Mouse (Mus musculus) left cerebral cortex, postnatal 14 days (tissue): Measurements from ENCODE around the gene Tmtc1. TPM values are rescaled to one million over a fixed set of nuclear protein-coding genes. Genes with fewer than 3 reads are reported as not detected.
A peak's percentile ranks its signal among the peaks of the same experiment; 100 is the strongest.

Experiments
- DNase-seq, 2 experiments: peaks; one replicate each; pipeline ENCODE4 v3.0.0; 2021 to 2022; ENCODE audit warnings: low spot score in 2 of 2, mixed read lengths in 1 of 2
- intact Hi-C: fragments of 180-260 bp; cut with DNase I; formaldehyde crosslinking; loops from one replicate; pipeline ENCODE4 v1.15.1; 2025
- total RNA-seq, 2 experiments: library from RNA; stranded (reverse); gene quantifications; 2 replicates each; pipeline ENCODE4 v1.2.3; 2021

Gene Tmtc1
- total RNA-seq, 2 experiments from 2014 or later = 44.1 to 48.1 TPM

DNA sequence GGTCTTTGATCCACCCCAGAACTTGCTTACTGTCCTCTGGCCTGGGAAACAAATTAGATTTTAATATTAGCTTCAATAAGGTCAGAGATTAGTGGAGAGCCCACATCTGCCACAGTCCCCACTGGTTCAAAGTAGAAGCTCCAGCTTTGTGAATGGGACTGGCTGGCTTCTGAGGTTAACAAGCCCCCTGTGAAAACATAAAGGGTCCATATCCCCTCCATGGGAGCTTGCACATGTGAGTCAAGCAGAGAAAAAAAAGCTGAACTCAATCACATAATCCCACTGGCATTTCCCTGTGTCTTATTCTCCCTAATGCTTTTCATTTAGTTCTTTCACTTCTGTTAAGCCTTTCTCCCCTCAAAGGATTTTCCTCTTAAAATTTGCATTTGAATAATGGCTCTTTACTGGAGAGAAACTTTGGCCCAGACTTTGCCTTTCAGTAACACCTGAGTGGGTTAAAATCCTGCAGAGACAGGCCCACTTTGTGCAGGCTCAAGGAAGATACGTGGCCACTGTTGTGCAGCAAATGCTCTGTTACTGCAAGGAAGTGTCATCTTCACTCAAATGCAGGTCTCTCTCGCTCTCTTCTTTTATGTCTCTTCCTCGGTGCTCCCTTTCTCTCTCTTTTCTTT lies 105.7 kb downstream of the Tmtc1 start:
- intact Hi-C loops = no loop called here
- DNase-seq = no peak

GRCm38 (mm10) chr6:148336290-148336955 lies 107.8 kb downstream of the Tmtc1 start:
- no peak for DNase-seq
- intact Hi-C loops = no loop called here

GRCm38 (mm10) chr6:148331916-148332315 lies 112.3 kb downstream of the Tmtc1 start:
- intact Hi-C loops = no loop called here
- DNase-seq = no peak

DNA sequence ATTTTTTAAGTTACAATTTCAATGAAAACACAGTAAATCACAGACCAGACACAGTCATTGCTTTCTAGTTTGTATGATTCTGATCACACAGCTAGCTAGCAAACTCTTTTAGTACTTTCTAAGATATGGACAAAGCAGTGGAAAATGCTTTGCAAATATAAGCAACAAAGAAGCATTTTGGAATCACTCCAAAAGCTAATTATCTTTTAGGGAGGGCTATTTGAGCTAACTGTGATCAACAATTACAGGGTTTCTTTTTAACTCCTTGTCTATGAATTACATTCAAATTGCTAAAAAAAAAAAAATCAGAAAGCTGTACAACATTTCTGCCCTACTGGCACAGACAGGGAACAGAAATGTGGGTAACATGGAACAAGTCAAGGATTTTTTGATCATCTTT lies 114.2 kb downstream of the Tmtc1 start:
- no peak for DNase-seq
- intact Hi-C loops = no loop called here

- DNase-seq = no peak
- intact Hi-C loops = no loop called here
Observed at GRCm38 (mm10) chr6:148328928-148329327, 115.3 kb downstream of the Tmtc1 start.

- intact Hi-C loops = no loop called here
- no peak for DNase-seq
Observed at GRCm38 (mm10) chr6:148328130-148328529, 116.1 kb downstream of the Tmtc1 start.

GRCm38 (mm10) chr6:148318736-148319135 lies 125.5 kb downstream of the Tmtc1 start:
- intact Hi-C loops = no loop called here

DNA sequence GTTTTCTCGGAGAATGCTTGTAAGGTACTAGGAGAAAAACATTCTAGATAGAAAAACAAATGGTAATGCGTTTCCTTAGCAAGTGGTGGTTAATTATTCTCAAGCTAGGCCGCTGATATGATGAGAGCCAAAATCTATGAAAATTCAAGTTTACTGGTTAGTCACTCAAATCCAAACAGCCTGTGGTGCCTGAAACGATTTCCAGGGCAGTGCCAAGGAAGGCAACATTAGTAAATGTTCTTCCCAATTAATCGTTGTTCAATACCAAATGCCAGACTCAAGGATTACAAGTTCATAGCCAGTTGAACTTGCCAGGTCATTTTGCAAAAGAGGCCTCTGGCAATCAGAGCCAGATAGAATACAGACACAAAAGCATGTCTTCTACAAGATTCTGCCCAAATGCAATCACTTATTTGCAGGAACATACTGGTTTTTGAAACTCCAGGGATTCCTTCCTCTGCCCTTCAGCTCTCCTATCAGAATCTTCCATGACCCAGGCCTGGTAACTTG lies 128.6 kb downstream of the Tmtc1 start:
- no peak for DNase-seq
- intact Hi-C loops = no loop called here

More at GRCm38 (mm10) chr6:148318736-148319135, 125.5 kb downstream of the Tmtc1 start:
- no peak for DNase-seq

- DNase-seq = no peak
- intact Hi-C loops = no loop called here
Observed at GRCm38 (mm10) chr6:148315106-148315505, 129.1 kb downstream of the Tmtc1 start.

DNA sequence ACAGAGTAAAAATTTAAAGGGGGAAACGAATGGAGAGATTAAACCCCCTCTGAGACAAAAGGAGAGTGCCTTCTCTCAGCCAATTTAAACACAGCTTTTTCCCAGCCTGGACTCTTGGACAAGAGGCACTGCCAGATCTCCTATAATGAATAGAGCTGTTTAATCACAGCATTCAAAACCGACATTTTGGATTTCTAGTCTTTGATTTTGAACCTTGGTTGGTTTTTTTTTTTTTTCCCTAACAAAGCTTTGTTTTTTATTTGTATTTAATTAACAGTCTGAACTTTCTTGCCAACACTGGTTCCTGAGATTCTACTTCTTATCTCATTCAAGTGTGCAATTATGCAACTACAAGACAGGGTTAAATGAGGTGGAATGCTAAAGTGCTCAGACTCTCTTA lies 133.2 kb downstream of the Tmtc1 start:
- DNase-seq = no peak
- intact Hi-C loops = no loop called here

GRCm38 (mm10) chr6:148305821-148306220 lies 138.4 kb downstream of the Tmtc1 start:
- DNase-seq = no peak
- intact Hi-C loops = no loop called here

GRCm38 (mm10) chr6:148305191-148305590 lies 139.0 kb downstream of the Tmtc1 start:
- intact Hi-C loops = no loop called here
- no peak for DNase-seq

DNA sequence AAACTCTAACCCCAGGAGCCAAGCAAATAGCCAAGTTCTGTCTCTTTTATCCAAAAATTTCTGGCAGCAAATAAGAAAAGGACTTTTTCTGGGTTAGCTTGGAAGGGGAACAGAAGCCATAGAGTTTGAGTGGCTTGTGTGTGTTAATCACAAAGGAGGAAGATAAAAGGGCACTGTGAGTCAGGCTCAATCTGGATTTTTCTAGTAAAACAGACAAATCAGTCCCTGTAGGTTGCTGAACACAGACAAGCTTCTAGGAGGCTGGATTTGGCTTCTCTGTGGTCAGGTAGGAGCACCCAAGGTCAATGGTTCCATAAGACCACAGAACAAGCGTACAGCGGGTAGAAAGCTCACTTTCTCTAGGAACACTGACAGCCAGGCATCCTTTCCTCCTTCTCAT lies 141.9 kb downstream of the Tmtc1 start:
- no peak for DNase-seq
- intact Hi-C loops = no loop called here

- no peak for DNase-seq
- intact Hi-C loops = no loop called here
Observed at GRCm38 (mm10) chr6:148297086-148297485, 147.1 kb downstream of the Tmtc1 start.

- DNase-seq = no peak
- intact Hi-C loops = no loop called here
Observed at GRCm38 (mm10) chr6:148296418-148296817, 147.8 kb downstream of the Tmtc1 start.

- intact Hi-C loops = no loop called here
- no peak for DNase-seq
Observed at GRCm38 (mm10) chr6:148294506-148294905, 149.7 kb downstream of the Tmtc1 start.

- intact Hi-C loops = no loop called here
- no peak for DNase-seq
Observed at GRCm38 (mm10) chr6:148290865-148291264, 153.3 kb downstream of the Tmtc1 start.

DNA sequence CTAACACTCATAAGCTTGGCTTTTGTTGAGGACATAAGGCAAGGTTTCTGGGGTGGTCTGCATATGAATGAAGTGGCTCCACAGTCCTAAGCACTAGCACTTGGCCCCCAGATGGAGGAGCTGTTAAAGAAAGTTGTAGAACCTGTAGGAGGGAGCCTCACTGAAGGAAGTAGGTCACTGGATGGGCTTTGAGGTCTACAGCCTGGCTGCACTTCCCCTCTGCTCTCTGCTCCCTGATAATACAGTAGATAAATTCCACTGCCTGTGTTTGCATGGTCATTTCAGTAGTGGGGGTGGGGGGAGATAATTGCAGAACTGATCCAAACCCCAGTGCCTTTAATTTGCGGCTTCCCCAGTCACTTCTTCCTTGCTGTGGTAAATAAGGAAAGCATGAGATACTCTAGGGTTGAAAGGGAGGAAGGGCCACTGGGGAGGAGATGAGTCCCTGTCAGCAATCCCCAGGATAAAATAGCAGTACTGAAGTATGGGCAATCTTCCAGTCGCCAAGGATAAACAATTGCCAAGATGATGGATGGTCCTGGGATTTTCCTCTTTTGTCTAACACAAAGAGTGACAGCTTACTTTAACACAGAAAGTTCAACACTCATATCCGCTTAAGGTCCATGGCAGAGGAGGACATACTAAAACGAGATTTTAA lies 160.8 kb downstream of the Tmtc1 start:
- intact Hi-C loops = no loop called here
- no peak for DNase-seq

DNA sequence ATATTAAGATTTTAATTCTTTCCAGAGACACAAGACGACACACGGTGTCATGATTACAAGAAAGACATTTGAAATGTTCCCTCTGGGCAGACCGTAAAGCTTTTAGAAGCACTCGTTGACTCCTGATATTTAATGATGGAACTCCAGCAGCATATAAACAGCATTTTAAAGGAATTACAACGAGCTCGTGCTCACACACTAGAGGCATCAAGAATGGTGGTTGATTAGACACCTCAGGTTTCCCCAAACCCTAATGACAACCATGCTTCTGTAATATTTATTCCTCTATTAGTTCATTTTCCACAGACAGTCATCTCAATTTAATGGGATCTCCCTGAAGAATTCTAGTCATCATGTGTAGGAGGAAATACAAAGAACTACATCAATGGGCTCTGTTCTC lies 164.9 kb downstream of the Tmtc1 start:
- intact Hi-C loops = no loop called here

GRCm38 (mm10) chr6:148276418-148276817 lies 167.8 kb downstream of the Tmtc1 start:
- peak in 1 of 2 experiments; percentile 46 for DNase-seq
- intact Hi-C loops = no loop called here

More for the DNA sequence above, 164.9 kb downstream of the Tmtc1 start:
- no peak for DNase-seq

- no peak for DNase-seq
- intact Hi-C loops = no loop called here
Observed at GRCm38 (mm10) chr6:148275046-148275445, 169.1 kb downstream of the Tmtc1 start.
